Mouse (Mus musculus) cerebellum, postnatal 10 days (tissue): Measurements from ENCODE around the gene Ptbp3.
A peak's percentile ranks its signal among the peaks of the same experiment; 100 is the strongest.

Experiments
- DNase-seq, 2 experiments: peaks; one replicate each; pipeline ENCODE4 v3.0.0; 2021; ENCODE audit warnings: mixed read lengths in 2 of 2

The Ptbp3 gene

DNA sequence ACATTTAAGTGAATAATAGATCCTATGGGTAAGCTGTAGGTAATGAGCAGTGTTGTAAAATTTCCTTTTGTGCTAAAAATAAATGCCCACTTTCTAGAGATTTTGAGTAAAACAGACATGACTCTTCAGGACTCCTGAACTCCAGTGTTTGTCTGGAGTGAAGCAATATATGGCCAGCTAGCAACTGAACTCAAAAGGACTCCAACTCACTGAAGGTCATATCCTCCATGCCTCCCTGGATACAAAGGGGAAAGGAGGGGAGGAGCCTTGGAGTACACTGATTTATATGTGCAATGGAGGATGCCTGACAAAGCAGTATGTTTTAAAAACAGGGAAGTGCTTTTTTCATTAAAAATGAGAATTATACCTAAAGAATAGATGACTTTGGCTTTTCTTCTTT lies 77.9 kb downstream of the Ptbp3 start:
- DNase-seq = no peak

GRCm38 (mm10) chr4:59465449-59465848 lies 83.7 kb downstream of the Ptbp3 start:
- DNase-seq = no peak

GRCm38 (mm10) chr4:59464661-59465060 lies 84.5 kb downstream of the Ptbp3 start:
- no peak for DNase-seq

- DNase-seq = no peak
These were observed 86.7 kb downstream of the Ptbp3 start for GRCm38 (mm10) chr4:59462494-59462893.

DNA sequence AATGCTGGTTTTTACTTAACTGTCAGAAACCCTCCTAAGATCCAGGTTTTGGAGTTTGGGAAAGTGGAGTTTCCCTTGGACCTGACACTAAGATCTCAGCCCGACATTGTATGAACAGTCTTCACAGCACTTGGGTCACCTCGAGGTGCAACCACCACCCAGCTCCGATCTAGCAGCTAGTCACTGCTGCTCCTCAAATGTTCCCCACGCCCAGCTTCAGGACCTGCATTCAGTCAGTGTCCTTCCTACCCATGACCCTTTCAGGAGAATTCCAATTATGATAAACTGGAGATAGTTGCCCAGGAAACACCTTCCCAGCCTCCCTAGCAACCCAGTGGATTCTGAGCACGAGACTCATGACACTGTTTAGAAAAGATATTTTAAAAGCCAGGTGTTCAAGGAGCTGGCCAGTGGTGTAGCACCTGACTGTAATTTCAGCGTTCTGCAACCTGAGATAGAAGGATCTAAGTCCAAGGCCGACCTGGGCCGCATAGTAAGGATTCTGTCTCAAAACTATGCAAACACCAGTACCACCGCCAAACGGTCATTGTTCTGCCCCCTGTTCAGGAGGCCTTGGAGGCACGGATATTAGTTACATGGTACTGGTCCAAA lies 87.9 kb downstream of the Ptbp3 start:
- DNase-seq = no peak

DNA sequence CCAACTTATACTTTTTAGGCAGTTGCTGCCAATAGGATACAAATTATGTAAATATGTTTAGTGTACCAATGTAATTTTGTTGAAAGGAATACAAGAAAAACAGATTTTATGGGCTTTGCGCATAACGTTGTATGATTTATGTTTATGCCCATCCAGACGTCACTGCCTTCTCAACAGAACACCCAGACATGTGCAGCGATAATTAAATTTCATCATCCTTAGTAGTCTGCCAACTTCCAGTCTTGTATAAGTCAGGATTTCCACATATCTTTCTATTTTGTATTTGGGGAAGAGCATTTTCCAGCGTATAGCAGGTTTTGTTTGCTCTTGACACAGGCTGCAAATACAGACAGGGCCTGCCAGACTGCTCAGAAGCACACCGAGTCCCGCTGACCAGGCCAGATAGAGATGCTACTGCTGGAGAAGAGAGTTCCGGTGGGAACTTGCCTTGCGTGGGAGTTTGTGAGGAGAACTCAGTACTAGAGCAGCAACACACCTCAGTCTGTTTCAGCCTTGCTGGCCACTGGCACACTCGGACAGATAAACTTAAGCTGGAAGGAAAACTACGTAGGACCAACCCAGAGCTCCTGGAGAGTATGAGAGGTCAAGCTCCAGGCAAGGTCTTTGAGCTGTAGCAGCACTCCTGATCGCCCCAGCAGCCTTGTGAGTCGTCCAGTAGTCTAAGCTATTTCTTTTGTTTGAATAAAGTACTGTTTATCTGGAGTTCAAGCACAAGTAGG lies 89.8 kb downstream of the Ptbp3 start:
- no peak for DNase-seq

- peak; percentile 10 to 27 for DNase-seq
These were observed 91.2 kb downstream of the Ptbp3 start for GRCm38 (mm10) chr4:59457941-59458340.

DNA sequence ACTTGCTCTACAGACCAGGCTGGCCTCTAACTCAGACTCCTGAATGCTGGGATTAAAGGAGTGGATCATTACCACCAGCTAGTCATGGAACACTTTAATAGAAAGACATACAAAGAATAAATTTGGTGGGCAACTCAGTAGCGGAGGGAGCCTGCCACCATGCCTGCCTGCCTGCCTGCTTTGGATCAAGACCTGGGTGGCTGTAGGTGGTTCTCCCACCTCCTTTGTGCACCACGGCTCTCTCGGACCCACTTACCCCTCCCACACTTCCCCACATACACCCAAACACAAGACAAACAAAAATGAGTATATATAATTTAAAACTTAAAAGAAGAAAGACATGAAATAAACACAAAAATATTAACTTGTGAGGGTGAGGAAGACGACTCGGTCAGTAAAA lies 92.1 kb downstream of the Ptbp3 start:
- DNase-seq = no peak

- DNase-seq = no peak
These were observed 93.7 kb downstream of the Ptbp3 start for GRCm38 (mm10) chr4:59455465-59455864.

GRCm38 (mm10) chr4:59454046-59454445 lies 95.1 kb downstream of the Ptbp3 start:
- DNase-seq = no peak

DNA sequence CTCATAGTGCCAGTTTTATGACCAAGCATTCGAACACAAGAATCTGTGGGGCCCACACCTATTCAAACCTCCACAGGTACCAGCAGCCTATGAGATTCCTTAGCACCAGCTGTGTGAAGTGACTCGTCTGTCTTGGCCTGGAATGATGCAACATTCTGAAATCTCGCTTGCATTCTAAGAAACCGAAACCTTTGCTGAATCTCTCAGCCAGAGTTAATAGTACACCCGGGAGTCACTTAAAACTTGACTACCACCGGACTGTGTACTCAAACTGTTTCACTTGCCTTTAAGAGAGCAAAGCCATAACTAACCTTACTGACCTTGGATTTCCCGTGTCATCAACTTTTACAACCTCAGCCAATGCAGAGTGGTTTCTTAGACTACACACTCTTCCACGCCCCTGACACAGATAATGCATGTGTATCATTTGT lies 96.6 kb downstream of the Ptbp3 start:
- no peak for DNase-seq

GRCm38 (mm10) chr4:59450906-59451305 lies 98.3 kb downstream of the Ptbp3 start:
- no peak for DNase-seq

- no peak for DNase-seq
These were observed 98.8 kb downstream of the Ptbp3 start for GRCm38 (mm10) chr4:59450234-59450854.

- no peak for DNase-seq
These were observed 101.9 kb downstream of the Ptbp3 start for GRCm38 (mm10) chr4:59447296-59447695.

- no peak for DNase-seq
These were observed 103.6 kb downstream of the Ptbp3 start for GRCm38 (mm10) chr4:59445516-59445915.

- DNase-seq = no peak
These were observed 104.2 kb downstream of the Ptbp3 start for GRCm38 (mm10) chr4:59444994-59445393.

- DNase-seq = no peak
These were observed 105.1 kb downstream of the Ptbp3 start for GRCm38 (mm10) chr4:59444085-59444484.

DNA sequence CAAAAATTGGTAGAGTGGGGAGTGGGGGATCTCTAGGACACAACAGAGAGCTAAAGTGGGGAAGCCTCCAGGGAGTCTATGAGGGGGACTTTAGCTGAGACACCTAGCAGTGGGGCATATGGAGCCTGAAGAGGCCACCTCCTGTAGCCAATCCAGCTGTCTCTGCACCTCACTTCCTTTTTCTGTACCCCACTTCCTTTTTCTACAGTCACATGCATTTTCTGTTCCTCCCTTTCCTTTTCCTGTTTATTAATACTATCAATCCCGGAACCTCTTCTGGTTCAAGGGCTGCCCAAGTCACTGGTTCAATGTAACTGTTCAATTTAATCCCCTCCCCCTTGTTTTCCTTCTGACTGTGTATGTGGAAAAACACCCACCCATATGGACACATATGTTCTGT lies 107.9 kb downstream of the Ptbp3 start:
- DNase-seq = no peak

- no peak for DNase-seq
These were observed 109.2 kb downstream of the Ptbp3 start for GRCm38 (mm10) chr4:59439960-59440359.

DNA sequence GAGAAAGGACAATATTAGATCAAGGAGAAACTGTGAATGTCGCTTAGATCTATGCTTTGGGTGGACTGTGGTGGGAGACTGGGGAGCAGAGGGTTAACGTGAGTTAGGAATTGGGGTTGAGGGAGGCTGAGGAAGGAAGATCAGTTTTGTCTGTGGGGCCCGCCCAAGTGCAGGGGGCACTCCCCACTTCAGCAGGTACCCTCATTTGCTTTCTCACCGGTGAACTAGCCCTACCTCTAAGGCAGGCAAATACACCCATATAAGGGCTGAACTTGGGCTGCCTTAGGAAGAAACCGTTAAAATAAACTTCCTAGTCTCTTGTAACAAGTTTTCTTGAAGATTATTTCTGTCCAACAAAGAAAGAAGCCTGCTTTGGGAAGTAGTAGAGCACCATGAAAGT lies 110.1 kb downstream of the Ptbp3 start:
- no peak for DNase-seq

GRCm38 (mm10) chr4:59437990-59438854 lies 110.9 kb downstream of the Ptbp3 start, which contains the start of gene Susd1:
TSS of gene Susd1 (minus strand) at chr4:59438633.
- peak; percentile 68 to 76 for DNase-seq

DNA sequence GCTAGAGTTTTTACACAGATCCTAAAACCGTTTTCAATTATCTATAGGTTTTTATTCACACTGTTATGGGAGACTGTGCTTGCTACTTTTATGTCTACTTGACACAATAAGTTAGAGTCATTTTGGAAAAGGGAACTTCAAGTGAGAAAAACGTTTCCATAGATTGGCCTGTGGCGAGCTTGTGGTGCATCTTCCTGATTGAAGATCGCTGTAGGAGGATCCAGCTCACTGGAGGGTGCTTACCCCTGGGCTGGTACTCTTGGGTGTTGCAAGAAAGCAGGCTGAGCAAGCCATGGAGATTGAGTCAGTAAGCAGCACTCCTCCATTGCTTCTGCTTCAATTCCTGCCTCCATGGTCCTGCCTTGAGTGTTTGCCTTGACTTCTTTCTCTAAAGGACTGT lies 113.2 kb downstream of the Ptbp3 start:
- DNase-seq = no peak

GRCm38 (mm10) chr4:59434039-59434438 lies 115.1 kb downstream of the Ptbp3 start:
- no peak for DNase-seq
